Mouse (Mus musculus) left cerebral cortex, postnatal 14 days (tissue): ENCODE results near the gene Ddx41. TPM values are rescaled to one million over a fixed set of nuclear protein-coding genes. Genes with fewer than 3 reads are reported as not detected.
"Not testable (repeated sequence)": the region's sequence is repeated elsewhere in the genome, so short reads cannot be mapped to it uniquely, and the experiment has no call there.

Experiments used
- DNase-seq, 2 experiments: peaks; one replicate each; pipeline ENCODE4 v3.0.0; 2021 to 2022; ENCODE audit warnings: low spot score in 2 of 2, mixed read lengths in 1 of 2
- intact Hi-C: fragments of 180-260 bp; cut with DNase I; formaldehyde crosslinking; loops from one replicate; pipeline ENCODE4 v1.15.1; 2025
- long read RNA-seq, 2 experiments: library from polyadenylated mRNA; stranded (forward); transcript quantifications; one replicate each; pipeline ENCODE4 v2.0.0; 2021
- total RNA-seq, 2 experiments: library from RNA; stranded (reverse); gene quantifications; 2 replicates each; pipeline ENCODE4 v1.2.3; 2021

Gene Ddx41
- total RNA-seq, result 10 to 100 TPM; 47.5 to 50.9 TPM
- long read RNA-seq, experiment 1, transcript Ddx41-201 (17 exons, 2,205 nt), result major isoform, 44 of 82 reads
- long read RNA-seq, experiment 1, partial matches to known transcripts, result 16 of 82 reads
- long read RNA-seq, experiment 1, other reads (novel, unspliced or antisense), result 22 of 82 reads
- long read RNA-seq, experiment 2, transcript Ddx41-201 (17 exons, 2,205 nt), result major isoform, 50 of 82 reads
- long read RNA-seq, experiment 2, partial matches to known transcripts, result 9 of 82 reads
- long read RNA-seq, experiment 2, other reads (novel, unspliced or antisense), result 23 of 82 reads

DNA sequence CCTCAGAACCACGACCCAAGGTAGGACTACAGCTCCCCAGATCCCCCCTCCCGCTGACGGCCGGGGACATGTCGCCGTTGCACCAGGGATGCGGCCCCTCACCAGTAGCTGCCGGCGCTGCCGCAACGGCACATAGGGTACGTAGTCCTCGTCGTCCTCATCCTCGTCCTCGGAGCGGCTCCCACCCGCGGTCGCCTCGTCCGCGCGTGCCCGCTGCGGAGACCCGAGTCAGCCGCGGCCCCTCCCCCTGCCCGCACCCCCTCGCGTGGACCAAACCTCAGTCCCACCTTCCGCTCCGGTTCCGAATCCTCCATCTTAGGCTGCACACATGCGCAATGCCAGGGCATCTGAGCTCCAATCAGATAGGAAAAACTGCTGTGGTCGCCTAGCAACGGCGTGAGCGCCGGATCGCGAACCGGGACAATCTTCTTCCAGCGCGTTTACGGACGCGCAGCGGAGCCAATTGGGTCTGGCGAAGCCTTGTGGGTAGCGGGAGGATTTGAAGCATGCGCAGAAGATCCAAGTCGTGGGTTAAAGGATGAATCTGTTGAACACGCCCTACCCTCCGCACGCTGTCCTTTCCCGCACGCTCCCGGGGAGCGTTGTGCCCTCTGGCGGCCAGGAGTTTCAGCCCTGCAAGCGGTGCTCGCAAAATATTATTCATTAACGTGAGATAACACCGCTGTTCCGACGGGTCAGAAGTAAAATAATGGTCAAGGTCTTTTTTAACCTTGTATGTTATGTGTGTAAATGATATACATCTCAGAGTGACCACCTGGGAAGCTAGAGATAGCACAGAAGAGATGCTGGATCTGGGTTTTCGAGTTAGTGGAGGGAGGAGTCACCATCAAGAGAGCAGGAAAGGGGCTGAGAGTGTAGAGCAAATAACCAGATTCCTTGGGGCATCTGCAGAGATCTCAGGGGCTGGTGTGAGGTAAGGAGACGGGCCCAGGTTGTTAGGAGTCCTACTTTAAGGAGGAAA lies at the start of gene Ddx41:
Ddx41 (minus strand) TSS at position 465 of the 982 bp plus-strand sequence.
- peak; percentile 100 for DNase-seq
- intact Hi-C loops, result no loop called here

DNA sequence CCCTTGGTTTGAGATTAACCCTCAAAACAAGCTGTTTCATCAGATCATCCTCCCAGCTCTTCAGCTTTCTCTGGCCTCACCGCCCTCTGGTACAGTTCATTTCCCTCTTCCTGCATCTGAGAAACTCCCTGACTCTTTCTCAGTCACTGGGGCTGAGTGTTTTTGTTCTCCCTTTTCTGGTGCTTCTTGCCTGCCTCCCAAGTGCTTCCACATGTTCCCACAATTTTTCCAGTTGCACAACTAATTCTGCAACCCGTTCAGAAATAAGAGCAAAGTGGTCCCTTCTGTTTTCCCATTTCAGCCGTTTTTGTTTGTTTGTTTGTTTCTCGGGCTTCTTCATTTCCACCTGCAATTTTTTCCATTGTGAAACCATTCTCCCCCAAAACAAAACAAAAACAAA lies 41.6 kb upstream of the Ddx41 start:
- intact Hi-C loops, result no loop called here
- DNase-seq, result no peak

DNA sequence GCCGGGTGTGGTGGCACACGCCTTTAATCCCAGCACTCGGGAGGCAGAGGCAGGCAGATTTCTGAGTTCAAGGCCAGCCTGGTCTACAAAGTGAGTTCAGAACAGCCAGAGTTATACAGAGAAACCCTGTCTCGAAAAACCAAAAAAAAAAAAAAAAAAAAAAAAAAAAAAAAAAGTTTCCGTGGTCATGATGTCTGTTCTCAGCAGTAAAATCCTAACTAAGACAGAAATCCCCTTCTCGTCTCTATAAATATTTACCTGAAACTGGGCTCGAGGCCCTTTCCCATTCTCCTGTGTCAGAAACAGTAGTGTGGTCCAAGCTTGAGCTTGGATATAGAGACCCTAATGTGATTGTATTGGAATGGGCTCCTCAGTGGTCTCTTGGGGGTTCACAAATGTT lies 40.4 kb upstream of the Ddx41 start:
- intact Hi-C loops, DNase-seq: not testable (repeated sequence)

DNA sequence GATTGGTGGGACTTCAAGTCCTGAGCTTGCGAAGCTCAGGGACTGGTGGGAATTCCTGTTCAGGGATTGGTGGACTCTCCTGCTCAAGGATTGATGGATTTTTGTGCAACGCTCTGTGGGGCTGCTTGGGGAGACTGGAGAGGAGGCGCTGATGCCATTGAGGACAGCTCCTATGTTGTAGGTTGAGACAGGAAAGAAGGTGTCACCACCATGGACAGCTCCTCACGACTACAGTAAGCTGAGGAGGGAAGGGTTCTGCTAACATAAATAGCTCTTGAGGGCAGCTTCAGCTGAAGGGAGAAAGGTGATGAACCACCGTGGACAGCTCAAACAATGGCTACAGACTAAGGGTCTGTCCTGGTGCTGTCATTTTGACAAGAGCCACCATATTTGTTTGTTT lies 39.5 kb upstream of the Ddx41 start:
- intact Hi-C loops, result no loop called here

DNA sequence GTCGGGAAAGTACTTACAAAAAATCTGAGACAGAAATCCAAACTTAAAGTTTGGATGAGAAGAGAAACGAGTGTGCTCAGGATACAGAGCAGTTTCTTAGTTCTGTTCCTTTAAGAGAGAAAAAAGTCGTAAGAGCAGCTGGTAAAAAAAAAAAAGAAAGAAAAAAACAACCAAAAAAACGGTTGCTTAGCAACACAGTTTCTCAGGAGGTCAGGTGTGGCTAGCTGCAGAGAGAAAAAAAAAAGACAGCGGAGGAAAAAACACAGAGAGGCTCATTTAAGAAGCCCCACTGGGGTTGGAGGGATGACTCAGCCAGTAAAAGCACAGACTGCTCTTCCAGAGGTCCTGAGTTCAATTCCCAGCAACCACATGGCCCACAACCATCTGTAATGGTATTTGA lies 37.9 kb upstream of the Ddx41 start:
- intact Hi-C loops, result no loop called here
- DNase-seq, result peak in 1 of 2 experiments; percentile 45

More for the DNA sequence above, 39.5 kb upstream of the Ddx41 start:
- DNase-seq, result no peak

DNA sequence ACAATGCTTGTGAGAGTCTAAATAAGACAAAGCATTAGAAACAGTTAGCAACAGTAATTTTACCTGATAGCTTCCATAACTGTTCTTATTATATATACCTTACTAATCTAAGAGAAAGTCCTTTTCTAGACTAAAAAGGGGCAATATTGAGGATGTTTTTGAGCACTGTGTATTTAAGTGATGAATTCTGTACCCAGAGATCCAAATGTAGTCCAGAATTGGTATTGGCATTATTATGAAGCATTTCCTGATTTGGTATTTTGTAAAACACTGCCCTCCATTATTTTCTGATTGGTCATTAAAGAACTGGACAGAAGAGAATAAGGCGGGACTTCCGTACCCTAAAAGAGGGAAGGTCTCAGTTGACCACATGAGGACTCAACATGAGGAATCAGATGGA lies 37.0 kb upstream of the Ddx41 start, which contains the start of gene Tmed9:
Tmed9 (plus strand) TSS at position 301 of the 400 bp plus-strand sequence.
- intact Hi-C loops, result no loop called here
- DNase-seq, result no peak

DNA sequence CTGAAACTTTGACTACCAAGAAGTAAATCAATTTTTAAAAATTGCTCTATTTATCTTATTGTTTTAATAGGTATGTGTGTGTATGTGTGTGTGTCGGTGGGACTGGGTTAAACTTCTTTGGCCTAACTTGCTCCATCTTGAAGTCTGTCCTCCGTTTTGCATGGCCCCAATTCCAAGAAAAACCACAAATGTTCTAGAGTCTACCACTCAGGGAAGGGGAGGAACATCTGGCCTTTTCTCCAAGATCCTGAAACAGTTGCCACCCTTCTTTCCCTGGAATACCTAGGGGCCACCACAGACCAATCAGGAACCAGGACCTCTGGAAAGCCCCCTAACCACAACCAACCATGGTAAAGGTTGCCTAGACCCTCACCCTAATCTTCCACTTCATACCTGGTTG lies 35.5 kb upstream of the Ddx41 start:
- intact Hi-C loops, result no loop called here

DNA sequence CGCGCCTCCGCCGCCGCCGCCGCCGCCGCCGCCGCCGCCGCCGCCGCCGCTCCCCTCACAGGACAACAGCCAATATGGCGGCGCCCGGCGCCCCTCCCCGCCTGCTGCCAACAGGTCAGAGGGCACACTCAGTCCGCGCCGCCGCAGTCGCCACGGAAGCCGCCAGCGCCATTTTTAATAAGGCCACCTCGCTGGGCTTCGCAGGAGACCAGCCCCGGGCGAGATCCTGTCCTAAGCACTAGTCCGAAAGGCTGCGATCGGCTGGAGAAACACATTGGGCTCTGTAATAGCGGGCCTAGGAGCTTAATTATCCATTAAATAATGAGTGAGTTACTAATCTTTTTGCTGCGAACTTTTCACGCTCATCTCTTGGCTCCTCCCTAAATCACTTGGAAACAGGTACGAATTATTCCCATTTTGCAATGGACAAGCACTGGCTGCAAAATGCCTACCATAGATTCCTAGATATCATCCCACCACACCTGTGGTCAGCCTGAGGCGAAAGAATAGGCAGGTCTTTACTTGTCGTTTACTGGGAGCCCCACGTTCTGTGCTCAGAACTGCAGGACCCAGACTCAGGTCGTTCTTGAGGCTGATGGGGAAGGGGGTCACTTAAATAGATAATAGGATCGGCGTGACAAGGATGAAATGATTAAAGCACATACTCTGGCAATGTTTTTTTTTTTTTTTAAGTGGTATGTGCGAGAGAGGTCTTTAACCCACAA lies 34.7 kb upstream of the Ddx41 start, which contains the start of gene Fam193b:
Fam193b (minus strand) TSS at position 94 of the 725 bp plus-strand sequence.
- peak; percentile 94 to 95 for DNase-seq
- intact Hi-C loops, result no loop called here

More for the DNA sequence above, 35.5 kb upstream of the Ddx41 start:
- no peak for DNase-seq

DNA sequence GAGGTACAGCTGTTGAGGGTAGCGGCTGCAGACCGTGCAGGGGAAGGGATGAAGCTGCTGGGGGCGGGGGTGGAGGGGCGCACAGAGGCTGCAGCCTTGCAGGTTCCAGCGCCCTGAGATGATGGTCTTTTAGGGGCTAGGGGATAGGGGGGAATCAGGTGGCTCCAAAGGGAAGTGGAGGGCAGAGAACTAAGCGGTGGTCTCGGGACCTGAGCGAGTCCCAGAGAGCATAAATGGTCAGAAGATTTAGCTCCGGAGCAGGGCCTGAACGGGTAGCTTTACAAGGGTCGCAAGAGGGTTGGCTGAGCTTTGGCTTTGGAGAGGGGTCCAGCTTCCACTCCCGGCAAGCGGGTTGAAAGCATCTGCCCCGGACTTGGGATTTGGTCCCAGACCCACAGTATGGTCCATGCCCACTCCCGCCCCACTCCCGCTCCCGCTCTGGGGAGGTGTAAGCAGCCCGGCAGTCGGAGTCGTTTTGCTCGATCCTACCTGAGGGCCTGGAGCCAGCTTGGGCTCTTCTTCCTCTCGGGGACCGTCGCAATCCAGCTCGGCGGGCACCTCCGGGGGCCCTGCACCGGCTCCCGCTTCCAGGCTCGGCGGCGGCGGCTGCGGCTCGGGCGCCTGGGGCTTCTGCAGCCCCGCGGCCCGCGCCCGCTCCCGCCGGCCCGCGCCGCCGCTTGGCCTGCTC lies 34.0 kb upstream of the Ddx41 start:
- intact Hi-C loops, result no loop called here
- peak; percentile 26 to 37 for DNase-seq

DNA sequence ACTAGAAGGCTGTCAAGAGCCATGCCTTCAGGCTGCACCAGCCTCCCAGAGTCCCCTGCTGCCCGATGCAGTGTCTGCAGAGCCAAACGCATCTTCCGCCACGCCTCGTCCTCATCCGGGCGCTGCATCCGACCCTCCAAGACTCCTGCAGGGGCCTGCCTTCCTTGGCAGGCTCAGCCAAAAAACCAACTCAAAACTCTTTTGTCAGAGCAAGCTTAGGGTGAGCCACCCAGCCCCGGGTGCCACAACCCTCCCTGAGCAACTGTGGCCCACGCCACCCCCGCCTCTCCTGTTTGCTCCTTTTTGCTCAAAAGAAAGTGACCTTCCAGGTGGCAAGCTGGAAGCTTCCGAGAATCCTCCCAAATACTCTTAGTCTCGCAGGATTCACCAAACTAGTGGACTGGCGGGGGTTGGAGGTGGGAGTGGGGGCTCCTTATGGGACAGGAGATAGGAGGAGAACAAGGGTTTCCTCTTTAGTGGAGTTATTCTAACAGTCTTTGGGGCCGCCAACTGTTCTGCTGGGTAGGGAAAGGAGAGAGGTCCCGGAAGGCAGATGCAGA lies 33.3 kb upstream of the Ddx41 start:
- intact Hi-C loops, result no loop called here
- DNase-seq, result peak in 1 of 2 experiments; percentile 45

DNA sequence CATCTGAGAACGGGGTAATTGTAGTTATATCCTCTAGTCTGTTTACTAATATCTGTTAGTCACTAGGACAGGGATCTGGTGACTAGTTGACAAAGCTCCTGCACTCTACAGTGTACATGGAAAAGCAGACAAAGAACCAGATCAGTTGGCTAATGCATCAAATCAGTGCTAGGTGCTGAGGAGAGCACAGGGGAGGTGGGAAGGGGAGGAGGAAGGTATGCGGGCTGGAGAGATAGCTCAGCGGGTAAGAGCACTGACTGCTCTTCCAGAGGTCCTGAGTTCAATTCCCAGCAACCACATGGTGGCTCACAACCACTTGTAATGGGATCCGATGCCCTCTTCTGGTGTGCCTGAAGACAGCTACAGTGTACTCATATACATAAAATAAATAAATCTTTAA lies 32.1 kb upstream of the Ddx41 start:
- intact Hi-C loops, DNase-seq: not testable (repeated sequence)

DNA sequence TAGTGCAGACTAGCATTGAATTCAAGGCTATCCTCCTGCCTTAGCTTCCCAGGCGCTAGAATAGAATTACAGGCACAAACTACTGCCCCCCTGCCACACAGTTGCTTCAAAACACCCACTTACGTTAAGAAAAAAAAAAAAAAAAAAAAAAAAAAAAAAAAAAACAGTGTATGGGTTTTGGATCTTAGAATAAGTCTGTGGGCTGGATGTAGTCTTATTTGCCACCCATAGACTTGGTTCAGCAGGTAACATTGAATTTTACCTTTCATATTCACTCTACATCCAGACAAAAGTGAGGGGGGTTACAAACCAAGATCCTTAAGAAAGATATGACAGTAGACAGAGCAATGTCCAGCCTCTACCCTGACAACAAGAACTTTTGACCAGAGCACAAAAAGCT lies 31.5 kb upstream of the Ddx41 start:
- no peak for DNase-seq
- intact Hi-C loops, result no loop called here

DNA sequence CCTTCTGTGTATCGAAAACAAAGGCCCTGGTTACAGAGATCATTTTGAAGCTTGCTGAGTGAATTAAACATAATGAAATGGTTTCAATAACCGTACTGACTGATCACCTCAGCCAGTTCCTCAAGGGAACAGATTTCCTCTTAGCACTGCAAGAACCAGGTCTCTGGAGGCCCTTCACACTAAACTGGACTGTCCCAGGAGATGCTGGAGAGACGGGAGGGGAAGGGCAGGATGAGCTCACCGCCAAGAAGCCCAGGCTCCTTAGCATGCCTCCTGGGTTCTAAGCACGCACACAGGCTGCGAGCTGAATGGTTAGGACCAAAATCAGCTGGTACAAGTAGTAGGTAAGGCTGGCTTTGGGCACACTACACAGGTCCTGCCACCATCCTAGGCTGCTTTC lies 30.5 kb upstream of the Ddx41 start:
- intact Hi-C loops, result no loop called here
- no peak for DNase-seq

DNA sequence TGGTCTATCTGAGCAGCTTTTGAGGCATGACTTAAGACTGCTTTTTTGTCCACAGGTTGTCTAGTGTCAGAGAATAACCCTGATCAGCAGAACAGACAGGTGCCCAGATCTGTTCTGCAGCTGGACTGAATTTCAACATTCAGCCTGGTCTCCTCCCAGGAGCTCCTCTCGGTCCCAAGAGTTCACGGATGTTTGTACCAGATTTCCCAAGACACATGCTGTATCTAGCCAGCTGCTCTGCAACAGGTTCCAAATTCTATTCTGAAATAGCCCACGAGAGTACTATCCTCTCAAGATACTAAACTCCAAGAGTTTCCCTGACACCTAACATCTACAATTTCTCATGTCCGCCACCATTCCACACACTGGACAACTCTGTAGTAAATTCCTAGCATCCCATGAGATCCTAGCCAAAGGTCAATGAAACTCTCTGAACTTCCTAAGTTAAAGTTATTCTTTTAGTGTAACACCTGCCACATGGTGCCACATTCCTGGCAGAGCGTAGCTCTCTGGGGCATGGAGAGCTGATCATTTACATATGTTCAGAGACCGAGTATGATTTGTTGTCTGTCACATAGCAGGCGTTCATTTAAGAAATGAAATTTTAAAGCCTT lies 26.9 kb upstream of the Ddx41 start:
- intact Hi-C loops, result no loop called here
- DNase-seq, result no peak

DNA sequence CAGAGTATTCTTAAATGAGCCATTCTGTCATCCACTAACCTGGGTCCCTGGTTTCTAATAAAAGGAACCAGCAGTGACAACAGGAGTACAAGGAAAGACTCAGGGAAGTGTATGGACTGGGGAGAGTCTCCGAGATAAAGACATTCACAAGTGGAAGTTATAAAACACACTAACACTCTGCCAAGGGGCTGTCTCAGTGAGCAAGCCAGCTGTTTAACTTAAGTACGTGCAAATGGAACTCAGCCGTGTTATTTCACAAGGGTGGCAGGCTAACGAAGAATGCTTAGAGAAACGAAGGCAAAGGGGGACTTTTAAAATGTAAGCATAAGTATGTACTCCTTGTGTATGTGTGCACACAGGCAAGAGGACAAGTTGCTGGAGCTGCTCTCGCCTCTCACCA lies 21.0 kb upstream of the Ddx41 start:
- no peak for DNase-seq
- intact Hi-C loops, result no loop called here

DNA sequence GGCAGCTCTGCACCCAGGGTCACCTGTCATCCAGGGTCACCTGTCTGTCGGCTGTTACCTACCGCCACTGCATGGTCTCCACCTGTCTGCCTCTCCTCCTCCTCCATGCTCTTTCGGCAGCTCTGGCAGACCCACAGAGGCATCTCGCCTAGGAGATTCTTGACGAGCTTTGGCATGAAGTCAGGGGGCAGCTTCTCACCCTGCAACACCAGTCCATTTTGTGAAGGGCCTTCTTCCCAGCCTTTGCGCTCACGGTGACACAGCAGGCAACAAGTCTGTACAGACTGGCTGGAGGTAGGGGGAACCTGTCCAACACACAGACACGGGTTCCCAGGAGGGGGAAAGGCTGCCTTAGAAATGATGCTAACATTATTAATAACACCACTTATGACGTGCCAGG lies 19.5 kb upstream of the Ddx41 start:
- DNase-seq, result no peak
- intact Hi-C loops, result no loop called here

DNA sequence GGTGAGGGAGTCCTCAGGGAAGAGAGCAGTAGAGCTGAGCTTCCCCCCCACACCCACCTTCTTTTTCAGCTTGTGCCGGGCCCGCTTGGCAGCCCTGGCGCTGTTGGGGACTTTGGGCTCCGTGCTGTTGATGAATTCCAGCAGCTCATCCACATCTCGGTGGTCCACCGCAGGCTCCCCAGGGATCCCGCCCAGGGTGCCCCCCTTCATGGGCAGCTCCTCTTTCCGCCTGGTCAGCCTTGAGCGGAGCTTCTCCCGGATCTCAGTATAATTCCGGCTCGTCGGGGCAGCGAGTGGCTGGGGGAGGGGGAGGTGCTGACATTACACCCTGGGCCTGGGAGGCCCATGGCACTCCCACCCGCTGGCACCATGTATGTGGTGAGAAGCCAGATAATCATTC lies 12.6 kb upstream of the Ddx41 start:
- DNase-seq, result no peak
- intact Hi-C loops, result no loop called here

DNA sequence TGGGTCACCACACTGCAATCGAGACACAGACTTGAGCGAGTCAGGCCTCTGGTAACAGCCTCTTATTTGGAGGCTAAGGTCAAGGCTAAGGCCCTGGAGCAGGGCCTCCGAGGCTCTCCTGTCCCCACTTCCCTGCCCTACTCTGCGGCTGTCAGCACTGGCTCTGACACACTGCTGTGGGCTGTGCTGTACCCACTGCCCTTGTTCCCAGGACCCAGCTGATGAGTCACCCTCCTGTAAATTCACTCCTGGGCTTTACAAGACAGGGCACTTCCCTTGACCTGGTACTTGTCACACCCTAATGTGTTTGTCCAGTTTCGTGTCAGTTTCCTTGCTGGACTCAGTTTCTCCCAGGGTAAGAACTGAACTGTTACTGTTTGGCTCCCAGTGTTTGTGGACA lies 12.0 kb upstream of the Ddx41 start:
- DNase-seq, result no peak
- intact Hi-C loops, result no loop called here
